Mouse (Mus musculus): Measurements from ENCODE around the gene Akr1b10. TPM values are rescaled to one million over a fixed set of nuclear protein-coding genes. Genes with fewer than 3 reads are reported as not detected.

Akr1b10 gene
- total RNA-seq (2012; rRNA removed) (7.5 and 8.7 TPM in 2 replicates), polyA plus RNA-seq (2012; ENCODE audit: insufficient read depth in 1 of 2, insufficient read length in 2 of 2, low read depth in 1 of 2, low replicate concordance in 2 of 2, missing spikeins in 1 of 2) (10 to 100 TPM in 1 of 2 experiments, not detected in 1; 17.4 TPM)

GRCm38 (mm10) chr6:34384110-34384661 is at the start of gene Akr1b10:
TSS of gene Akr1b10 (plus strand) at chr6:34384218.
- Histone ChIP-seq H3K4me3 (ENCODE audit: control insufficient read depth in 1 of 2, insufficient read depth in 1 of 2, low read depth in 2 of 2, low read length in 2 of 2) (peak within 1 kb of the TSS; percentile 66 to 69), H3K36me3 (ENCODE audit: control insufficient read depth in 1 of 2, insufficient read depth in 2 of 2, low read length in 2 of 2) (no peaks in the 10 kb centered on the region), H3K4me1 (ENCODE audit: control insufficient read depth in 1 of 2, insufficient read depth in 2 of 2, low read length in 2 of 2) (no peaks in the 10 kb centered on the region), H3K27ac (ENCODE audit: control insufficient read depth, low read depth, low read length) (no peak within 1 kb of the TSS; the same call in 1 of the 2 replicates), H3K79me2 (ENCODE audit: control insufficient read depth, insufficient read depth, low read length, poor library complexity) (no peaks in the 10 kb centered on the region), H3K9ac (ENCODE audit: control insufficient read depth, low read depth, low read length, poor library complexity, severe bottlenecking) (peak within 1 kb of the TSS; percentile 51), H3K9me3 (replicated peaks; ENCODE audit: insufficient read depth, low read length) (no peaks in the 10 kb centered on the region), H3K27me3 (ENCODE audit: control insufficient read depth in 1 of 2, insufficient read depth in 2 of 2, low read length in 2 of 2) (peaks cover 0 to 1% of the 10 kb centered on the region in 2 experiments; a peak in 1 of 4 replicates)
- TF ChIP-seq TBP (IDR thresholded peaks at IDR 0.05; ENCODE audit: low read depth, low read length) (0 out of 2 replicates have a peak, but pooled peaks have one; percentile 19), CHD1 (IDR thresholded peaks at IDR 0.05; ENCODE audit: low read depth, low read length) (no peak), MXI1 (IDR thresholded peaks at IDR 0.05; ENCODE audit: low read depth, low read length) (peak; percentile 66), NELFE (IDR thresholded peaks at IDR 0.05; ENCODE audit: low read depth, low read length) (0 out of 2 replicates have a peak, but pooled peaks have one; percentile 28), SIN3A (IDR thresholded peaks at IDR 0.05; ENCODE audit: low read length) (peak; percentile 16; the same call in 1 of the 2 replicates), ELF1 (IDR thresholded peaks at IDR 0.05; ENCODE audit: low read depth, low read length) (peak; percentile 64), USF1 (IDR thresholded peaks at IDR 0.05; ENCODE audit: low read depth, low read length) (no peak), HCFC1 (IDR thresholded peaks at IDR 0.05; ENCODE audit: low read depth, low read length) (peak; percentile 57; the same call in 1 of the 2 replicates), E2F4 (IDR thresholded peaks at IDR 0.05; ENCODE audit: borderline replicate concordance, low read depth, low read length) (no peak), POLR2A (IDR thresholded peaks at IDR 0.05; ENCODE audit: control insufficient read depth in 1 of 2, insufficient read depth in 1 of 2, low read depth in 1 of 2, low read length in 2 of 2, poor library complexity in 1 of 2) (peak in 1 of 2 experiments; percentile 47; a peak in 2 of 4 replicates)
- peak; percentile 86 for DNase-seq (ENCODE audit: low read depth, low spot score)

GRCm38 (mm10) chr6:34334673-34335072 is 49.3 kb upstream of the Akr1b10 start:
- Histone ChIP-seq H3K27ac (ENCODE audit: control insufficient read depth, low read depth, low read length) (no peak overlapping the region), H3K36me3 (ENCODE audit: control insufficient read depth in 1 of 2, insufficient read depth in 2 of 2, low read length in 2 of 2) (no peaks in the 10 kb centered on the region), H3K9me3 (replicated peaks; ENCODE audit: insufficient read depth, low read length) (no peaks in the 10 kb centered on the region), H3K9ac (ENCODE audit: control insufficient read depth, low read depth, low read length, poor library complexity, severe bottlenecking) (no peak overlapping the region), H3K4me3 (ENCODE audit: control insufficient read depth in 1 of 2, insufficient read depth in 1 of 2, low read depth in 2 of 2, low read length in 2 of 2) (no peak overlapping the region), H3K27me3 (ENCODE audit: control insufficient read depth in 1 of 2, insufficient read depth in 2 of 2, low read length in 2 of 2) (peaks cover 0 to 3% of the 10 kb centered on the region in 2 experiments; a peak in 2 of 4 replicates), H3K79me2 (ENCODE audit: control insufficient read depth, insufficient read depth, low read length, poor library complexity) (no peaks in the 10 kb centered on the region), H3K4me1 (ENCODE audit: control insufficient read depth in 1 of 2, insufficient read depth in 2 of 2, low read length in 2 of 2) (peaks cover 0 to 6% of the 10 kb centered on the region in 2 experiments; a peak in 1 of 4 replicates)
- no peak for DNase-seq (ENCODE audit: low read depth, low spot score)
- TF ChIP-seq ELF1 (IDR thresholded peaks at IDR 0.05; ENCODE audit: low read depth, low read length) (no peak), MYC (IDR thresholded peaks at IDR 0.05; ENCODE audit: low read depth, low read length) (no peak), ZC3H11A (IDR thresholded peaks at IDR 0.05; ENCODE audit: low read depth, low read length) (no peak), SIN3A (IDR thresholded peaks at IDR 0.05; ENCODE audit: low read length) (no peak), TBP (IDR thresholded peaks at IDR 0.05; ENCODE audit: low read depth, low read length) (no peak), POLR2AphosphoS5 (IDR thresholded peaks at IDR 0.05; ENCODE audit: borderline replicate concordance, low read depth, low read length) (no peak), JUND (IDR thresholded peaks at IDR 0.05; ENCODE audit: low read depth, low read length) (no peak), ZMIZ1 (IDR thresholded peaks at IDR 0.05; ENCODE audit: low read depth, low read length) (no peak), TCF12 (IDR thresholded peaks at IDR 0.05; ENCODE audit: low read depth, low read length) (no peak)

Data from MEL (cell line).